Mouse (Mus musculus) bone marrow, adult 2 months (tissue): ENCODE measurements around the gene Gm19684. TPM values are rescaled to one million over a fixed set of nuclear protein-coding genes. Genes with fewer than 3 reads are reported as not detected.
"Not testable (repeated sequence)": the region's sequence is repeated elsewhere in the genome, so short reads cannot be mapped to it uniquely, and the experiment has no call there.

ENCODE experiments used
- H3K27ac ChIP-seq: fragments of 200-500 bp; 2 replicates; pipeline ENCODE4 v1.5.1; 2012; ENCODE audit warnings: low read depth, mild to moderate bottlenecking, control low read depth, inconsistent platforms, low read length; ENCODE audit not compliant: control insufficient read depth, poor library complexity, insufficient read depth
- H3K4me1 ChIP-seq: fragments of 200-500 bp; 2 replicates; pipeline ENCODE4 v1.6.1; 2011; ENCODE audit warnings: low read length; ENCODE audit not compliant: control insufficient read depth, insufficient read depth
- H3K4me3 ChIP-seq: fragments of 200-500 bp; replicated peaks from 2 replicates; pipeline ENCODE3; 2011; ENCODE audit warnings: mild to moderate bottlenecking, low read depth, low read length, control low read depth; ENCODE audit not compliant: control insufficient read depth
- CTCF ChIP-seq: fragments of 200-500 bp; IDR thresholded peaks from 2 replicates; pipeline ENCODE4 v1.5.1; 2011; ENCODE audit warnings: low read length, control low read depth; ENCODE audit not compliant: control insufficient read depth, insufficient read depth
- POLR2A ChIP-seq: fragments of 200-500 bp; IDR thresholded peaks from 2 replicates; pipeline ENCODE4 v1.6.1; 2011; ENCODE audit warnings: low read depth, mild to moderate bottlenecking, control low read depth, low read length, borderline replicate concordance; ENCODE audit not compliant: control insufficient read depth
- WGBS: fragments of 180-500 bp; shearing (Covaris S2); methylation state at CpG from one replicate; pipeline ENCODE4 v1.1.7; 2018; 5-methylcytosine and 5-hydroxymethylcytosine counted together
- polyA plus RNA-seq: library from polyadenylated mRNA; stranded (reverse); fragments of >200 nt; gene quantifications from 2 replicates; pipeline ENCODE4 v1.2.4, GENCODE M21; 2011; ENCODE audit warnings: low replicate concordance; ENCODE audit not compliant: missing spikeins, insufficient read depth, insufficient read length

The Gm19684 gene
- polyA plus RNA-seq, 1 experiment, result 1.2 TPM

DNA sequence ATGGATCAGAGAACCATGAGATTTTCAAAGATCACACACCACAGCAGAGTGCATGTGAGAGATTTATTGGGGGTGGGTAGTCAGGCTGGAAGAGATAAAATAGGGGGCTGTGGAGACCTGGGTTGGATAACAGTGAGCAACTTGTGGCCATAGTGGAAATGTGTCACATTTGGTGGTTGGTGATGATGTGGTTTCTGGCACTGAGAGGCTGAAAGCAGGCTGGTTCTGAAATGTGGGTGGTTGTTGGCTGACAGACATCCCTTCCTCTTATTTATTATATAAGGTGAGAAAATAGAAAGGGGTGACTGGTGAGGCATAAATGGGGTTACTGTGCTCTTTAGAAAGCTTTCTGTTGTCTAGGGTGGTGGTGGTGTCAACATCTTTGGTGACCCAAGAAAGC, 48.3 kb downstream of the Gm19684 start:
- H3K27ac ChIP-seq, result no peak overlapping the region
- TF ChIP-seq CTCF (no peak), POLR2A (no peak)
- H3K4me1 ChIP-seq, result no peaks in the 10 kb centered on the region
- no peak overlapping the region for H3K4me3 ChIP-seq

DNA sequence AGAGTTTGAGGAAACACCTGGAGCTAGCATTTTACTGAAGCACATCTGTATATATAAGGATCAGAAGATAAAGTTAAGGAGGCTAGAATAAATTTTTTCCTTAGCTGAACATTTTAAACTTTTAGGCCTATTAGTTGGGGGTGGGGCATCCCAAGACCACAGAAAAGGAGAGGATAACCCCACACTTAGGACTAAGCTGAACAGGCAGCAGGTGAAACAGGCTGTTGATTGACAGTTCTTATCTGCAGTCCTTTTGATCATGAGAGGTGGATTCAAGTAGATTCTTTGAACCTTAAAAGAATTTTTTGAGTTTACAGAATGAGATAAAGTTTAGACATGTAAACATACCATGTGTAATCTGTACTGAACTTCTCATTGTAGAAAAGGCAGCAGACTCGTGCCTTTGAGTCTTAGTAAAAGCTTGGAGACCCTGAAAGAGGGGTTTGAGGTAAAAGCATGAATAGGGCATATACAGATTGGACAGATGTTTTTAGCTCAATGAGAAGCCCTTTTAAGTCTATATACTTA, 48.9 kb downstream of the Gm19684 start:
- TF ChIP-seq POLR2A (no peak), CTCF (no peak)
- WGBS, result 66% methylated on average over 1 of the region's 1 CpGs
- Histone ChIP-seq H3K4me1 (no peaks in the 10 kb centered on the region), H3K27ac (no peak overlapping the region), H3K4me3 (no peak overlapping the region)

DNA sequence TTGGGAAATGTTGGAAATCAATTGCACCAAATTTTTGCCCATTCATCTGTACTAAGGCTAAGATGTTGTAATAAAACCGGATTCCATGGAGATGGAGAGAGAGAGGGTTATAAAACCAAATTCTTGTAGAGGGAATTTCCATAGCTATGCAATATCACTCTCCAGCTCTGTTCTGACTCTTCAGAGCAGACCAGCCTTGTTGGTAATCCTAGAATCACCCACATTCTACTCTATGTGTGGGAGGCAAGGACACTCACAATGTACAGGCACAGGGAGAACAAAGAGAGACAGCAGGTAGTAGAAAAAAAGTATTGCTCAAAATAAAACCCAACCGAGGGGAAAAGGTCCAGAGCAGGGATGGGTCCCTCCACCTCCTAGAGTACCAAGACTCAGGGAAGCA, 54.7 kb downstream of the Gm19684 start:
- WGBS, result no CpG with 5 or more reads among the region's 2 CpGs
- H3K4me1 ChIP-seq, H3K4me3 ChIP-seq, H3K27ac ChIP-seq: not testable (repeated sequence)

DNA sequence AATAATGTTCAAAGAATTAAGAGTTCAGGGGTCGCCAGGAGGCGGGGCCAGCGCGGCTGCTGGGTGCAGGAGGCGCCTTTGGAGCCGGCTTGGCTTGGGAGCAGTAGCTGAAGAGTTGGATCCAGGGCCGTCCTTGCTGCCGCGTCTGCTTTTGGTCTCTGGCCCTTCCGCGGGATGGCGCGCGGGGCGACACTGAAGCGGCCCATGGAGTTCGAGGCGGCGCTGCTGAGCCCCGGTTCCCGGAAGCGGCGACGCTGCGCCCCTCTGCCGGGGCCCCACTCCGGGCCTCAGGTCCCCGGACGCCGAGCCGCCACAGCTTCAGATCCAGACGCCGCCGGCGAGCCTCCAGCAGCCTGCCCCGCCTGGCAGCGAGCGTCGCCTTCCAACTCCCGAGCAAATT, 57.5 kb downstream of the Gm19684 start:
- not testable (repeated sequence) for H3K4me3 ChIP-seq, H3K4me1 ChIP-seq, H3K27ac ChIP-seq
- WGBS, result under 1% methylated on average over 40 of the region's 40 CpGs

Other genes with a start within 250 kb of the Gm19684 start
- gene Dhx16, start 241.9 kb upstream of the Gm19684 start, polyA plus RNA-seq, result 119 and 234 TPM in 2 replicates
- gene 2310061I04Rik, start 224.2 kb upstream of the Gm19684 start, polyA plus RNA-seq, result 28.5 and 52.0 TPM in 2 replicates
- gene Atat1, start 211.6 kb upstream of the Gm19684 start, polyA plus RNA-seq, result 11.7 and 19.9 TPM in 2 replicates
- 43.2 and 65.2 TPM in 2 replicates for gene Mrps18b, start 205.3 kb upstream of the Gm19684 start, polyA plus RNA-seq
- gene Ppp1r10, start 205.2 kb upstream of the Gm19684 start, polyA plus RNA-seq, result 24.4 and 48.0 TPM in 2 replicates
- gene Abcf1, start 151.9 kb upstream of the Gm19684 start, polyA plus RNA-seq, result 77.2 and 120 TPM in 2 replicates
- 28.0 and 29.9 TPM in 2 replicates for gene Gnl1, start 141.8 kb upstream of the Gm19684 start, polyA plus RNA-seq
- 23.0 and 34.5 TPM in 2 replicates for gene Prr3, start 141.4 kb upstream of the Gm19684 start, polyA plus RNA-seq
- gene H2-T24, start 101.1 kb upstream of the Gm19684 start, polyA plus RNA-seq, result 48.0 and 67.4 TPM in 2 replicates
- 60.1 and 94.6 TPM in 2 replicates for gene H2-T23, start 88.8 kb upstream of the Gm19684 start, polyA plus RNA-seq
- 23.5 and 45.8 TPM in 2 replicates for gene H2-T22, start 78.9 kb upstream of the Gm19684 start, polyA plus RNA-seq
- not detected in 2 replicates for gene Gm6034, start 78.7 kb upstream of the Gm19684 start, polyA plus RNA-seq
- not detected in 2 replicates for gene Gm11127, start 63.3 kb upstream of the Gm19684 start, polyA plus RNA-seq
- gene Gm7030, start 7.7 kb downstream of the Gm19684 start, polyA plus RNA-seq, result not detected in 2 replicates
- 3.0 TPM in 1 of 2 replicates, not detected in the other for gene Gm8909, start 46.9 kb downstream of the Gm19684 start, polyA plus RNA-seq
- gene H2-T3, start 68.6 kb downstream of the Gm19684 start, polyA plus RNA-seq, result 0.80 TPM in 1 of 2 replicates, not detected in the other
- 53.7 and 117 TPM in 2 replicates for gene Rpp21, start 136.4 kb downstream of the Gm19684 start, polyA plus RNA-seq
- gene Trim39, start 150.6 kb downstream of the Gm19684 start, polyA plus RNA-seq, result 23.5 and 42.2 TPM in 2 replicates
- gene H2-M10.2, start 164.8 kb downstream of the Gm19684 start, polyA plus RNA-seq, result not detected in 2 replicates
- not detected in 2 replicates for gene H2-M10.1, start 204.5 kb downstream of the Gm19684 start, polyA plus RNA-seq
- not detected in 2 replicates for gene H2-M10.3, start 246.7 kb downstream of the Gm19684 start, polyA plus RNA-seq